Comparison of ENCODE assay signal across 21 mouse cellular contexts in the genomic region with DNA sequence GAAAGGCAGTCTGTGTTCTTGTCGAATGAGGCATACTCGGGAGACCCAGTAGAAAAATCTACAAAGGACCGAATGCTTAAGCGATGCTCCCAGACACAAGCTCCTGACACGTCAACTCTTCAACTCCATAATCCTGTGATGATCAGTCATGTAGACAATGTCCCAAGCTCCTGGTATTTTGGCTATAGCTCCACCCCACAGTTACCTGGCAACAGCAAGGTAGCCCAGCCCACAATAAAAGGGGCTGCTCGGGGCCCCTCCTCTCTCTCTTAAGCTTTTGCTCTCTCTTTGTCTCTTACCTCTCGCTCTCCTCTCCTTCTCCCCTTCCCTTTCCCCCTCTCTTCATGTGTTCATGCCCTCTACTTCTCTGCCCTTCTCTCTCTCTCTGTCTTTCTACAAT.
DNase-seq lines count a peak whose midpoint lies in the region; ATAC-seq lines count a peak whose summit lies in the region.
"Had no signal": no experiment of that assay in that cellular context is flagged by ENCODE, and none has a peak within 500 bp of the region (broad histone marks: within the 10 kb centered on the region; RNA-seq: fewer than 3 reads in every experiment).

No protein-coding gene starts in this region.

- H3K36me3 ChIP-seq in hindbrain, embryonic 10.5 days = no peaks in the 10 kb centered on the region
- H3K36me3 ChIP-seq in hindbrain, embryonic 12.5 days = no peaks in the 10 kb centered on the region
- H3K36me3 ChIP-seq in limb, embryonic 10.5 days = no peaks in the 10 kb centered on the region
- no peaks in the 10 kb centered on the region for H3K36me3 ChIP-seq in liver, embryonic 12.5 days
- H3K36me3 ChIP-seq: embryonic facial prominence, embryonic 13.5 days; heart, embryonic 15.5 days; intestine, embryonic 15.5 days had no signal

- H3K27me3 ChIP-seq in hindbrain, embryonic 10.5 days (ENCODE audit: insufficient read depth, poor library complexity, severe bottlenecking) = peaks cover 16% of the 10 kb centered on the region
- H3K27me3 ChIP-seq in hindbrain, embryonic 12.5 days = no peaks in the 10 kb centered on the region
- H3K27me3 ChIP-seq in limb, embryonic 10.5 days (ENCODE audit: low read depth, poor library complexity, severe bottlenecking) = peaks cover 12% of the 10 kb centered on the region
- H3K27me3 ChIP-seq in liver, embryonic 12.5 days (replicated peaks) = peaks cover 12% of the 10 kb centered on the region; the same call in 1 of the 2 replicates
- H3K27me3 ChIP-seq: embryonic facial prominence, embryonic 13.5 days; heart, embryonic 15.5 days; intestine, embryonic 15.5 days; Patski had no signal

- no peak overlapping the region for H3K9ac ChIP-seq in hindbrain, embryonic 12.5 days
- no peak overlapping the region for H3K9ac ChIP-seq in liver, embryonic 12.5 days
- H3K9ac ChIP-seq: embryonic facial prominence, embryonic 13.5 days; heart, embryonic 15.5 days; intestine, embryonic 15.5 days; liver, postnatal 0 days had no signal

- no peaks in the 10 kb centered on the region for H3K9me3 ChIP-seq in hindbrain, embryonic 10.5 days
- H3K9me3 ChIP-seq in hindbrain, embryonic 12.5 days (replicated peaks) = no peaks in the 10 kb centered on the region
- no peaks in the 10 kb centered on the region for H3K9me3 ChIP-seq in limb, embryonic 10.5 days (replicated peaks)
- no peaks in the 10 kb centered on the region for H3K9me3 ChIP-seq in liver, embryonic 12.5 days (replicated peaks)
- H3K9me3 ChIP-seq: embryonic facial prominence, embryonic 13.5 days; heart, embryonic 15.5 days; intestine, embryonic 15.5 days had no signal

- 54% methylated on average over 7 of the region's 7 CpGs for WGBS in hindbrain, embryonic 10.5 days
- WGBS in hindbrain, embryonic 12.5 days = 39% methylated on average over 7 of the region's 7 CpGs
- 81% methylated on average over 7 of the region's 7 CpGs for WGBS in limb, embryonic 10.5 days
- WGBS in liver, embryonic 12.5 days (ENCODE audit: insufficient replicate concordance) = 72% methylated on average over 7 of the region's 7 CpGs

- peaks cover 16% of the 10 kb centered on the region for H3K4me1 ChIP-seq in hindbrain, embryonic 10.5 days (replicated peaks)
- H3K4me1 ChIP-seq in hindbrain, embryonic 12.5 days = peaks cover 5% of the 10 kb centered on the region
- H3K4me1 ChIP-seq in limb, embryonic 10.5 days = peaks cover 7% of the 10 kb centered on the region
- no peaks in the 10 kb centered on the region for H3K4me1 ChIP-seq in liver, embryonic 12.5 days

- no peak for ATAC-seq in hindbrain, embryonic 12.5 days (ENCODE audit: low FRiP score)
- ATAC-seq in liver, embryonic 12.5 days = no peak
- ATAC-seq: intestine, embryonic 15.5 days; liver, postnatal 0 days; Patski had no signal

- peak overlapping the region; percentile 43; the same call in 1 of the 2 replicates for H3K27ac ChIP-seq in hindbrain, embryonic 10.5 days
- no peak overlapping the region for H3K27ac ChIP-seq in hindbrain, embryonic 12.5 days
- H3K27ac ChIP-seq in limb, embryonic 10.5 days = peak overlapping the region; percentile 17; the same call in 1 of the 2 replicates
- no peak overlapping the region for H3K27ac ChIP-seq in liver, embryonic 12.5 days
- H3K27ac ChIP-seq: embryonic facial prominence, embryonic 13.5 days; heart, adult 2 months; heart, embryonic 15.5 days; intestine, embryonic 15.5 days had no signal

- no peak for DNase-seq in hindbrain, embryonic 10.5 days (ENCODE audit: low spot score)
- peak; percentile 86 for DNase-seq in R1 (ENCODE audit: low read depth, low spot score)
- no peak for DNase-seq in limb, embryonic 10.5 days (ENCODE audit: low spot score)
- DNase-seq in retina, embryonic 14.5 days (ENCODE audit: low spot score) = peak; percentile 20
- DNase-seq in kidney, postnatal 14 days = no peak
- DNase-seq: adrenal gland, postnatal 14 days; gastrocnemius, postnatal 25 days; heart, adult 2 months; heart, postnatal 4 days; kidney, adult 9 months; kidney, postnatal 36 days; liver; liver, postnatal 0 days; lung, postnatal 36 days; right cerebral cortex, postnatal 4 days had no signal

- no peak overlapping the region for H3K4me3 ChIP-seq in hindbrain, embryonic 10.5 days
- no peak overlapping the region for H3K4me3 ChIP-seq in hindbrain, embryonic 12.5 days
- no peak overlapping the region for H3K4me3 ChIP-seq in limb, embryonic 10.5 days
- no peak overlapping the region for H3K4me3 ChIP-seq in liver, embryonic 12.5 days
- H3K4me3 ChIP-seq: embryonic facial prominence, embryonic 13.5 days; heart, adult 2 months; heart, embryonic 15.5 days; intestine, embryonic 15.5 days had no signal

- H3K4me2 ChIP-seq in hindbrain, embryonic 12.5 days (replicated peaks) = no peak overlapping the region
- no peak overlapping the region for H3K4me2 ChIP-seq in liver, embryonic 12.5 days
- H3K4me2 ChIP-seq: embryonic facial prominence, embryonic 13.5 days; heart, embryonic 15.5 days; intestine, embryonic 15.5 days had no signal

Comparison
In these comparisons a context has a peak if more than half of its experiments do, and no peak if none do; other contexts are left out.
1. H3K27ac ChIP-seq: peak in hindbrain, embryonic 10.5 days (single experiment) and limb, embryonic 10.5 days (single experiment); none in hindbrain, embryonic 12.5 days (single experiment) and liver, embryonic 12.5 days (single experiment).
2. DNase-seq: peak in R1 (single experiment) and retina, embryonic 14.5 days (single experiment); none in hindbrain, embryonic 10.5 days (single experiment), limb, embryonic 10.5 days (single experiment) and kidney, postnatal 14 days (single experiment).